Mouse (Mus musculus): ENCODE results near the gene Bicc1. TPM values are rescaled to one million over a fixed set of nuclear protein-coding genes. Genes with fewer than 3 reads are reported as not detected.

Gene Bicc1
- total and polyA plus RNA-seq, 2 experiments from 2014 or later: 11.3 to 13.3 TPM

DNA sequence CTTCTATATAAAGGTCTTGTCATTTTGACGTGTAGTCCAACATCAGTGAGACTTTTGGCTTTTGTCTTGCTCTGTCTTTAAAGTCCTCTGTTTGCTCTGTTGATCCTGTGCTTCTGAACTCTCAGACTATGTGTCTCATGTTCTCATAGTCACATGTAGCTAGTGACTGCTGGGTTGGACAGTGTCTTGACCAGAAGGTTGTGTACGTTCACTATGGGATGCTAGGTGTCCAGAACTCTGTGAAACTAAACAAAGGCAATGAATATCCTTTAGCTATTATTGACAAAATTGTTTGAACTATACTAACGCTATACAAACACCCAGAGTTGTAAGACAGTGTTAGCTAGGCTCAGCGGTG, 72.2 kb downstream of the Bicc1 start:
- Histone ChIP-seq H3K27ac (ENCODE audit: low read depth) (no peak overlapping the region), H3K27me3 (ENCODE audit: control insufficient read depth, insufficient read depth, low read length) (no peaks in the 10 kb centered on the region), H3K9ac (replicated peaks; ENCODE audit: low read depth, low read length) (no peak overlapping the region), H3K4me2 (ENCODE audit: low read depth, low read length) (no peak overlapping the region), H3K4me1 (ENCODE audit: control insufficient read depth, insufficient read depth) (no peaks in the 10 kb centered on the region), H3K36me3 (replicated peaks; ENCODE audit: control insufficient read depth, insufficient read depth, low read length) (no peaks in the 10 kb centered on the region), H3K9me3 (replicated peaks; ENCODE audit: control insufficient read depth, low read length) (no peaks in the 10 kb centered on the region), H3K4me3 (ENCODE audit: low read depth, low read length) (no peak overlapping the region)
- no peak for TF ChIP-seq CTCF (IDR thresholded peaks at IDR 0.05; ENCODE audit: low read depth)
- ATAC-seq (ENCODE audit: insufficient read depth, low read depth): no peak
- 83% methylated on average over 4 of the region's 4 CpGs for WGBS
- DNase-seq (ENCODE audit: low spot score): no peak

GRCm38 (mm10) chr10:71086571-71087358, 72.7 kb downstream of the Bicc1 start:
- Histone ChIP-seq H3K27me3 (ENCODE audit: control insufficient read depth, insufficient read depth, low read length) (no peaks in the 10 kb centered on the region), H3K4me2 (ENCODE audit: low read depth, low read length) (no peak overlapping the region), H3K4me3 (ENCODE audit: low read depth, low read length) (no peak overlapping the region), H3K4me1 (ENCODE audit: control insufficient read depth, insufficient read depth) (no peaks in the 10 kb centered on the region), H3K27ac (ENCODE audit: low read depth) (no peak overlapping the region), H3K9me3 (replicated peaks; ENCODE audit: control insufficient read depth, low read length) (no peaks in the 10 kb centered on the region), H3K36me3 (replicated peaks; ENCODE audit: control insufficient read depth, insufficient read depth, low read length) (no peaks in the 10 kb centered on the region), H3K9ac (replicated peaks; ENCODE audit: low read depth, low read length) (no peak overlapping the region)
- TF ChIP-seq EP300 (IDR thresholded peaks at IDR 0.05; ENCODE audit: low read depth) (no peak), CTCF (IDR thresholded peaks at IDR 0.05; ENCODE audit: low read depth) (no peak)
- no peak for ATAC-seq (ENCODE audit: insufficient read depth, low read depth)
- 64% methylated on average over 4 of the region's 4 CpGs for WGBS
- DNase-seq (ENCODE audit: low spot score): no peak

- no peak for TF ChIP-seq EP300 (IDR thresholded peaks at IDR 0.05; ENCODE audit: low read depth)
- TF ChIP-seq CTCF (IDR thresholded peaks at IDR 0.05; ENCODE audit: low read depth): no peak
- DNase-seq (ENCODE audit: low spot score) (no peak), ATAC-seq (ENCODE audit: insufficient read depth, low read depth) (no peak)
- no peaks in the 10 kb centered on the region for H3K27me3 ChIP-seq (ENCODE audit: control insufficient read depth, insufficient read depth, low read length)
- WGBS: 76% methylated on average over 6 of the region's 6 CpGs
- no peak overlapping the region for H3K4me3 ChIP-seq (ENCODE audit: low read depth, low read length)
- H3K9me3 ChIP-seq (replicated peaks; ENCODE audit: control insufficient read depth, low read length): no peaks in the 10 kb centered on the region
- no peak overlapping the region for H3K9ac ChIP-seq (replicated peaks; ENCODE audit: low read depth, low read length)
- H3K4me2 ChIP-seq (ENCODE audit: low read depth, low read length): no peak overlapping the region
- H3K27ac ChIP-seq (ENCODE audit: low read depth): no peak overlapping the region
- no peaks in the 10 kb centered on the region for H3K36me3 ChIP-seq (replicated peaks; ENCODE audit: control insufficient read depth, insufficient read depth, low read length)
- H3K4me1 ChIP-seq (ENCODE audit: control insufficient read depth, insufficient read depth): no peaks in the 10 kb centered on the region
Observed at GRCm38 (mm10) chr10:71082986-71083385, 76.5 kb downstream of the Bicc1 start.

GRCm38 (mm10) chr10:71078856-71079255, 80.6 kb downstream of the Bicc1 start:
- Histone ChIP-seq H3K9me3 (replicated peaks; ENCODE audit: control insufficient read depth, low read length) (no peaks in the 10 kb centered on the region), H3K9ac (replicated peaks; ENCODE audit: low read depth, low read length) (no peak overlapping the region), H3K36me3 (replicated peaks; ENCODE audit: control insufficient read depth, insufficient read depth, low read length) (no peaks in the 10 kb centered on the region), H3K4me3 (ENCODE audit: low read depth, low read length) (no peak overlapping the region), H3K4me2 (ENCODE audit: low read depth, low read length) (no peak overlapping the region), H3K27me3 (ENCODE audit: control insufficient read depth, insufficient read depth, low read length) (no peaks in the 10 kb centered on the region), H3K27ac (ENCODE audit: low read depth) (no peak overlapping the region), H3K4me1 (ENCODE audit: control insufficient read depth, insufficient read depth) (no peaks in the 10 kb centered on the region)
- TF ChIP-seq EP300 (IDR thresholded peaks at IDR 0.05; ENCODE audit: low read depth) (no peak), CTCF (IDR thresholded peaks at IDR 0.05; ENCODE audit: low read depth) (no peak)
- 84% methylated on average over 5 of the region's 5 CpGs for WGBS
- DNase-seq (ENCODE audit: low spot score) (no peak), ATAC-seq (ENCODE audit: insufficient read depth, low read depth) (no peak)

- H3K36me3 ChIP-seq (replicated peaks; ENCODE audit: control insufficient read depth, insufficient read depth, low read length): no peaks in the 10 kb centered on the region
- H3K4me2 ChIP-seq (ENCODE audit: low read depth, low read length): no peak overlapping the region
- H3K9me3 ChIP-seq (replicated peaks; ENCODE audit: control insufficient read depth, low read length): no peaks in the 10 kb centered on the region
- H3K4me3 ChIP-seq (ENCODE audit: low read depth, low read length): no peak overlapping the region
- DNase-seq (ENCODE audit: low spot score): no peak
- no peak overlapping the region for H3K9ac ChIP-seq (replicated peaks; ENCODE audit: low read depth, low read length)
- no peak for ATAC-seq (ENCODE audit: insufficient read depth, low read depth)
- H3K4me1 ChIP-seq (ENCODE audit: control insufficient read depth, insufficient read depth): 0 out of 2 replicates have a peak, but pooled peaks cover 8% of the 10 kb centered on the region
- WGBS: 69% methylated on average over 4 of the region's 4 CpGs
- no peak for TF ChIP-seq CTCF (IDR thresholded peaks at IDR 0.05; ENCODE audit: low read depth)
- TF ChIP-seq EP300 (IDR thresholded peaks at IDR 0.05; ENCODE audit: low read depth): no peak
- no peak overlapping the region for H3K27ac ChIP-seq (ENCODE audit: low read depth)
- H3K27me3 ChIP-seq (ENCODE audit: control insufficient read depth, insufficient read depth, low read length): no peaks in the 10 kb centered on the region
Observed at GRCm38 (mm10) chr10:71065009-71065408, 94.5 kb downstream of the Bicc1 start.

DNA sequence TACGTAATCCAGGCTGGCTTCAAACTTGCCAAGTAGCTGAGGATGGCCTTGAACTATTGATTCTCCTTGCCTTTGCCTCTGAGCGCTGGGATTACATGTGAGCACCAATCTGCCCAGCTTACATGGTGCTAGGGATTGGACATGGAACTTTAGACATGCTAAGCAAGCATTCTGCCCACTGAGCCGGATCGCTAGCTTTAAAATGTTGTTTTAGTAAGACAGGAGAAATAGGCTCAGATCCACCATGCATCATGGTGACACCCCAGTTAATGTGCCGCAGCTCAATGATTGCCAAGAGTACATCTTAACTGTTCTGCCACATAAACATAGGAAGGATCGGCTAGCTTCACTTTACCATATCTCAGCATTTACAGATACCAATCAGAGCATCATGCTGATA, 94.9 kb downstream of the Bicc1 start:
- H3K27me3 ChIP-seq (ENCODE audit: control insufficient read depth, insufficient read depth, low read length): no peaks in the 10 kb centered on the region
- 90% methylated on average over 6 of the region's 6 CpGs for WGBS
- ATAC-seq (ENCODE audit: insufficient read depth, low read depth) (no peak), DNase-seq (ENCODE audit: low spot score) (no peak)
- no peak overlapping the region for H3K9ac ChIP-seq (replicated peaks; ENCODE audit: low read depth, low read length)
- no peak overlapping the region for H3K27ac ChIP-seq (ENCODE audit: low read depth)
- peaks cover 10% of the 10 kb centered on the region; the same call in 1 of the 2 replicates for H3K4me1 ChIP-seq (ENCODE audit: control insufficient read depth, insufficient read depth)
- no peaks in the 10 kb centered on the region for H3K36me3 ChIP-seq (replicated peaks; ENCODE audit: control insufficient read depth, insufficient read depth, low read length)
- no peak overlapping the region for H3K4me3 ChIP-seq (ENCODE audit: low read depth, low read length)
- H3K4me2 ChIP-seq (ENCODE audit: low read depth, low read length): no peak overlapping the region
- H3K9me3 ChIP-seq (replicated peaks; ENCODE audit: control insufficient read depth, low read length): no peaks in the 10 kb centered on the region
- TF ChIP-seq EP300 (IDR thresholded peaks at IDR 0.05; ENCODE audit: low read depth) (no peak), CTCF (IDR thresholded peaks at IDR 0.05; ENCODE audit: low read depth) (no peak)
